Mouse (Mus musculus) heart, embryonic 15.5 days (tissue): ENCODE measurements around the gene Slc22a16. TPM values are rescaled to one million over a fixed set of nuclear protein-coding genes. Genes with fewer than 3 reads are reported as not detected.
"Not testable (repeated sequence)": the region's sequence is repeated elsewhere in the genome, so short reads cannot be mapped to it uniquely, and the experiment has no call there.

Source experiments
- ATAC-seq: fragments of 200-750 bp; cut with Nextera tagmentation; replicated peaks from 2 replicates; pipeline ENCODE4 v1.8.0; 2017; ENCODE audit warnings: low read depth, moderate TSS enrichment; ENCODE audit not compliant: insufficient number of reproducible peaks, insufficient read depth, low FRiP score
- H3K27ac ChIP-seq: fragments of 300-500 bp; sonication (generic); 2 replicates; pipeline ENCODE4 v1.5.1; 2015; ENCODE audit warnings: mild to moderate bottlenecking, inconsistent platforms
- H3K27me3 ChIP-seq: fragments of 300-500 bp; sonication (generic); 2 replicates; pipeline ENCODE4 v1.6.1; 2015; ENCODE audit warnings: inconsistent platforms
- H3K36me3 ChIP-seq: fragments of 300-500 bp; sonication (generic); 2 replicates; pipeline ENCODE4 v1.6.1; 2015; ENCODE audit warnings: mild to moderate bottlenecking, inconsistent platforms
- H3K4me1 ChIP-seq: fragments of 300-500 bp; sonication (generic); replicated peaks from 2 replicates; pipeline ENCODE4 v1.6.1; 2015; ENCODE audit warnings: inconsistent platforms
- H3K4me2 ChIP-seq: fragments of 300-500 bp; sonication (generic); 2 replicates; pipeline ENCODE4 v1.6.1; 2015; ENCODE audit warnings: inconsistent platforms, mild to moderate bottlenecking, moderate library complexity
- H3K4me3 ChIP-seq: fragments of 300-500 bp; sonication (generic); 2 replicates; pipeline ENCODE4 v1.5.1; 2015; ENCODE audit warnings: mild to moderate bottlenecking, inconsistent platforms
- H3K9ac ChIP-seq: fragments of 300-500 bp; sonication (generic); 2 replicates; pipeline ENCODE4 v1.6.1; 2015; ENCODE audit warnings: mild to moderate bottlenecking, inconsistent platforms
- H3K9me3 ChIP-seq: fragments of 300-500 bp; sonication (generic); replicated peaks from 2 replicates; pipeline ENCODE4 v1.6.1; 2016; ENCODE audit warnings: inconsistent platforms
- WGBS: fragments of 180-500 bp; shearing (Covaris S2); methylation state at CpG from one replicate; pipeline ENCODE4 v1.1.7; 2015; ENCODE audit warnings: mixed read lengths; 5-methylcytosine and 5-hydroxymethylcytosine counted together
- polyA plus RNA-seq: library from polyadenylated mRNA; unstranded; fragments of >200 nt; fragmentation: Nextera tagmentation; extraction: Ambion mirVana; gene quantifications from 2 replicates; pipeline ENCODE4 v1.2.1, GENCODE M21; 2015

Gene Slc22a16
- polyA plus RNA-seq, 1 experiment from 2014 or later = not detected

GRCm38 (mm10) chr10:40530661-40531060 lies 39.5 kb upstream of the Slc22a16 start:
- no peak overlapping the region for H3K9ac ChIP-seq
- H3K4me1 ChIP-seq = no peaks in the 10 kb centered on the region
- H3K4me3 ChIP-seq = no peak overlapping the region
- H3K9me3 ChIP-seq = no peaks in the 10 kb centered on the region
- no peaks in the 10 kb centered on the region for H3K36me3 ChIP-seq
- H3K27ac ChIP-seq = no peak overlapping the region
- no peak for ATAC-seq
- no peak overlapping the region for H3K4me2 ChIP-seq
- H3K27me3 ChIP-seq = no peaks in the 10 kb centered on the region
- 59% methylated on average over 3 of the region's 3 CpGs for WGBS

DNA sequence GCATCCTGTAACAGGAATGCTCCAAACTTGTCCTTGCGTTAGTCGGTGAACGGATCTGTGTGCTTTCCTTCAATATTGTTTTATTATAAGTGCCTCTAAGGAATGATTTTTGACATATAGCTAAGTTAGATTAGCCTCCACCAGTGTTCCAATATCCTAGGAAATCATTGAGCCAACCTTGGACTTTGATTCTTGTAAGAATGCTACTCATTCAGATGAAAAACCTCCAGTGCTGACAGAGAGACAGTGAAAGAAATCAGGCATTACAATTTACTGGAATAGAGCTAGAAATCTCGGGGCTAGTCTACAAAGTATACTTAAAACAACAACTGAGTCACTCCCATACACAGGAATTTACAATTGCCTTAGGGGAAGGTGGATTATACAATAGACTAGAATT lies 37.5 kb upstream of the Slc22a16 start:
- not testable (repeated sequence) for H3K9me3 ChIP-seq, H3K4me3 ChIP-seq, H3K4me1 ChIP-seq, H3K4me2 ChIP-seq, ATAC-seq, H3K27me3 ChIP-seq, H3K9ac ChIP-seq, H3K36me3 ChIP-seq, H3K27ac ChIP-seq
- WGBS = 86% methylated on average over 4 of the region's 4 CpGs

DNA sequence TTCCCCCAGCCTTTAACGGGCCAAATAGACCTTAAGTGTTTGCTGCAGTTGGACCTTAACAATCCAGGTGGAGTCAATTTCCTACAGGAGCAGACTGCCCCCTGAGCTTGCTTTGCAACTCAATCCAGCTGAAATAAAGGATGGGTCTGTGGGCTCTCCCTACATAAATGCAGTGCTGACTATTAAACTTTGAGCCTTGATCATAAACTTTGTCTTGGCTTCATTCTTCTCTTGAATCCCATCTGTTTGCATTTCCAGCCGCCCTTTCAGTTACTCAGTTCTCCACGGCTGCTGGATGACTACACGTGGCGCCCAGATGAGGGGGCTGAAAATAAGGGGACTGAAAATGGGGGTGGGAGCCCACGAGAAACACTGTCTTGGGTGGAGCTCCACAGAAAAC lies 28.8 kb upstream of the Slc22a16 start:
- Histone ChIP-seq H3K9ac (no peak overlapping the region), H3K4me1 (no peaks in the 10 kb centered on the region), H3K9me3 (no peaks in the 10 kb centered on the region; the same call in 1 of the 2 replicates), H3K4me2 (no peak overlapping the region), H3K36me3 (no peaks in the 10 kb centered on the region), H3K4me3 (no peak overlapping the region), H3K27me3 (no peaks in the 10 kb centered on the region), H3K27ac (no peak overlapping the region)
- no peak for ATAC-seq
- 73% methylated on average over 6 of the region's 6 CpGs for WGBS

DNA sequence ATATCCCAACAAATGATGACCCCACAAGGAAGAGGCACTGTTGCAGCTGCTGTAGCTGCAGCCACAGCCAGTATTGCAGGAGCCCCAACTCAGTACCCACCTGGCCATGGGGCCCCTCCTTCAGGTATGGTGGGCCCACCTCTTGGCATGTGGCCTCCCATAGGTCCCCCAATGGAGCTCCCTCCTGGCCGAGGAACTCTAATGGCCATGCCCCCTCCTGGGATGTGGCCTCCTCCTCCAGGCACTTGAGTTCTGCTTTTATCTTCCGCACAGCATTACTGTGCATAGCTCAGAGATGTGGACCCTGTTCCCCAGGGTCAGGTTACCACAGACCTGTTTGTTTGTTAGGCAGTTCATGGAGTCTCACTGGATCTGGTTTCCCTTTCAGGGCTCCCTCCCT lies 20.8 kb upstream of the Slc22a16 start:
- no peak overlapping the region for H3K27ac ChIP-seq
- H3K4me2 ChIP-seq = no peak overlapping the region
- H3K36me3 ChIP-seq = no peaks in the 10 kb centered on the region
- ATAC-seq = no peak
- H3K4me1 ChIP-seq = no peaks in the 10 kb centered on the region
- no peaks in the 10 kb centered on the region for H3K27me3 ChIP-seq
- no peak overlapping the region for H3K4me3 ChIP-seq
- WGBS = 40% methylated on average over 2 of the region's 2 CpGs
- no peak overlapping the region for H3K9ac ChIP-seq
- no peaks in the 10 kb centered on the region for H3K9me3 ChIP-seq

DNA sequence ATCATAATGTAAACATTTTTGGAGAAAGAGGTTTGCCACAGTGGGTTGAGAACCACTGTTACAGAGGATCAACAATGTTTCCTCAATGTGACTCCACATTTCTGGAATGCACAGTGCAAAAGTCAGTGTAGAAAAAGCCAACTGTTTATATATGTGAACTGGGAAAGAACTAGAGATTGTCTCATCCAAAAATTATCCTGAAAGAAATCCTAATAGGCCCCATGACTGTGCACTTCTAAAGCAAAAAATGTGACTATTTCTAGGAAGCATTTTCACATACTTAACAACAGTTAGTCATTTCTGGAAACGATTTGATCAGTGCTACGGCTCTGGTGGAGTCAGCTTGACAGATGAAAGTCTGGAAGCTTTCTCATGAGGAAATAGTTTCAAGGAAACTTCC lies 18.3 kb upstream of the Slc22a16 start:
- no peaks in the 10 kb centered on the region for H3K27me3 ChIP-seq
- H3K4me2 ChIP-seq = no peak overlapping the region
- H3K36me3 ChIP-seq = no peaks in the 10 kb centered on the region
- H3K9ac ChIP-seq = no peak overlapping the region
- H3K4me1 ChIP-seq = no peaks in the 10 kb centered on the region
- no peak overlapping the region for H3K4me3 ChIP-seq
- no peaks in the 10 kb centered on the region for H3K9me3 ChIP-seq
- no peak overlapping the region for H3K27ac ChIP-seq
- WGBS = 57% methylated on average over 2 of the region's 2 CpGs
- ATAC-seq = no peak

DNA sequence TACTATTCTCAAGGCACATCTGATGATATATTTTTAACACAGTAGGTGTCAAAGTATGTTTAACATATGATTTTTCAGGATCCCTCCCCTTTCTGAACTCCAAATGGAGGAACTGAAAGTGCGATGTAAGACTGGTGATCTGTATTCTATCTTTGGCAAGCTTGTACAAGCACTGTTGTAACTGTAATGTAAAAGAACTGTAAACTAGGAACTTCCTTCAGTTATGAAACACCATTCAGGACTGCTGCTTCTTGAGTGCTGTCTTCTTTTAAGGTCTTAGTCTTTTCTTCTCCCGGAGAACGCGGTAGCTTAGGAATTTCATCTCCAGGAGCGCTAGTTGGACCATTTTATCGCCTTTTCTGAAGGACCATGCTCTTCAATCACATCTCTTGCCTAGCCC lies 4.4 kb upstream of the Slc22a16 start:
- 96% methylated on average over 6 of the region's 6 CpGs for whole genome bisulfite sequencing
- H3K4me2 ChIP-seq, H3K9ac ChIP-seq, H3K4me1 ChIP-seq, H3K36me3 ChIP-seq, H3K4me3 ChIP-seq, ATAC-seq, H3K27ac ChIP-seq, H3K27me3 ChIP-seq, H3K9me3 ChIP-seq: not testable (repeated sequence)

- no peaks in the 10 kb centered on the region for H3K9me3 ChIP-seq
- H3K4me2 ChIP-seq = no peak overlapping the region
- 79% methylated on average over 7 of the region's 7 CpGs for WGBS
- no peaks in the 10 kb centered on the region for H3K4me1 ChIP-seq
- no peak overlapping the region for H3K4me3 ChIP-seq
- H3K27ac ChIP-seq = no peak overlapping the region
- no peaks in the 10 kb centered on the region for H3K27me3 ChIP-seq
- no peak overlapping the region for H3K9ac ChIP-seq
- no peak for ATAC-seq
- no peaks in the 10 kb centered on the region for H3K36me3 ChIP-seq
Measured at GRCm38 (mm10) chr10:40575912-40576634, 5.9 kb downstream of the Slc22a16 start.

GRCm38 (mm10) chr10:40583584-40584255 lies 13.6 kb downstream of the Slc22a16 start:
- H3K27ac ChIP-seq = no peak overlapping the region
- no peak for ATAC-seq
- no peak overlapping the region for H3K4me3 ChIP-seq
- no peak overlapping the region for H3K9ac ChIP-seq
- 75% methylated on average over 8 of the region's 8 CpGs for WGBS
- H3K27me3 ChIP-seq = no peaks in the 10 kb centered on the region
- H3K4me2 ChIP-seq = no peak overlapping the region
- H3K36me3 ChIP-seq = no peaks in the 10 kb centered on the region
- H3K4me1 ChIP-seq = no peaks in the 10 kb centered on the region
- H3K9me3 ChIP-seq = no peaks in the 10 kb centered on the region

GRCm38 (mm10) chr10:40592186-40592585 lies 22.1 kb downstream of the Slc22a16 start:
- Histone ChIP-seq H3K4me1 (no peaks in the 10 kb centered on the region), H3K9ac (no peak overlapping the region), H3K36me3 (no peaks in the 10 kb centered on the region), H3K4me2 (no peak overlapping the region), H3K4me3 (no peak overlapping the region), H3K27ac (no peak overlapping the region), H3K9me3 (no peaks in the 10 kb centered on the region), H3K27me3 (no peaks in the 10 kb centered on the region)
- WGBS = 54% methylated on average over 7 of the region's 7 CpGs
- no peak for ATAC-seq

DNA sequence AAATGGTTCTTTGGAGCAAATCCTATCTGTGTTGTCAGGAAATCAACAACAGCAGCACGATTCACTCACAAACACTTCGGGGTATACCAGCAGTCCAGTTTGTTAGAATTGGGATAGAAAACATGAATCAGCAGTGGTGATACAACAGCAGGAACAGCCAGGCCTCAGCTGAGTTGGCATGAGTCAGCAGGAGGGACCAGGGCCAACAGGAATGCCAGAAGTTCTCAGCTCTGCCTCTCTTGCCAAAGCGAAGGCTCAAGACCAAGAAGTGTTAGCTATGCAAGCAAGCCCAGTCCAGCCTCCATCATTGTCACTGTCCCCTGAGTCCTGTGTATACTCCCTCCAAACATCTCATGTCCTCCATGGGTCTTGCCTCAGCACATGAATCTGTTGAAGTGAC lies 27.0 kb downstream of the Slc22a16 start:
- ATAC-seq = no peak
- Histone ChIP-seq H3K9ac (no peak overlapping the region), H3K27ac (no peak overlapping the region), H3K4me3 (no peak overlapping the region), H3K4me2 (no peak overlapping the region), H3K36me3 (no peaks in the 10 kb centered on the region), H3K27me3 (no peaks in the 10 kb centered on the region), H3K4me1 (no peaks in the 10 kb centered on the region), H3K9me3 (no peaks in the 10 kb centered on the region)
- WGBS = 77% methylated on average over 3 of the region's 3 CpGs

DNA sequence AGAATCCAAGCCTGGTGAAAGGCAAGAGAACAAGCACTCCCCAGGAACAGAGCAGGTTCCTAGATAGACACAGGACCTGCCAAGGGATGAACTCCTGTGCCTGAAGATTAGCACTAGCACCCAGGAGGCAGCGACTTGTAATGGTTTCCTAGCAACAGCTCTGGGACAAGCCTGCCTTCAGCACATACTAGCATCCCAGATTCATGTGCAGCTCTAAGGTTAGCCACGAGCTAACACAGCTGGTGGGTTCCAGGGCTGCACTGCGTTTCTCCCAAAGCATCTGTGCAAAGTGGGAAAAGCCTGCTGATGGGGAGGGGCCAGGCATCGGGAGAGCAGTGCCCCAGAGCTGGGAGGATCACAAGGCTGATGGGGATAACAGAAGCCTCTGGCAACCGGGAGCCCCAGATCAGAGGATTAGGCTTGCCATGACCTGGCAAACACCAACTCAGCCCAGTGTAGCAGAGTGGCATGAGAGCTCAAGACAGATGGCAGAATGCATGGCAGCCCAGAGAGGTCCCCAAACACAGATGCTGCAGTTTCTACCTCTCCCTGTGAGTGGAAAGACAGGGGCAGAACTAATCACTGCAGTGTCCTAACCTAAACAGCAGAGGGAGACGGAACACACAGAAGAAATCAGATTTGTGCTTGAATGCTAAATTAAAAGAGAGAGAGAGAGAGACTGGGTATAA lies 34.7 kb downstream of the Slc22a16 start:
- Histone ChIP-seq H3K36me3 (no peaks in the 10 kb centered on the region), H3K9me3 (no peaks in the 10 kb centered on the region), H3K27me3 (no peaks in the 10 kb centered on the region), H3K4me1 (no peaks in the 10 kb centered on the region), H3K27ac (no peak overlapping the region), H3K9ac (no peak overlapping the region), H3K4me2 (no peak overlapping the region), H3K4me3 (no peak overlapping the region)
- ATAC-seq = no peak
- WGBS = 50% methylated on average over 6 of the region's 6 CpGs
